Mouse (Mus musculus): ENCODE measurements around the gene Hnrnpl. TPM values are rescaled to one million over a fixed set of nuclear protein-coding genes. Genes with fewer than 3 reads are reported as not detected.
A peak's percentile ranks its signal among the peaks of the same experiment; 100 is the strongest.

Gene Hnrnpl
- total and polyA plus RNA-seq, 2 experiments from 2014 or later, result 171 to 259 TPM

DNA sequence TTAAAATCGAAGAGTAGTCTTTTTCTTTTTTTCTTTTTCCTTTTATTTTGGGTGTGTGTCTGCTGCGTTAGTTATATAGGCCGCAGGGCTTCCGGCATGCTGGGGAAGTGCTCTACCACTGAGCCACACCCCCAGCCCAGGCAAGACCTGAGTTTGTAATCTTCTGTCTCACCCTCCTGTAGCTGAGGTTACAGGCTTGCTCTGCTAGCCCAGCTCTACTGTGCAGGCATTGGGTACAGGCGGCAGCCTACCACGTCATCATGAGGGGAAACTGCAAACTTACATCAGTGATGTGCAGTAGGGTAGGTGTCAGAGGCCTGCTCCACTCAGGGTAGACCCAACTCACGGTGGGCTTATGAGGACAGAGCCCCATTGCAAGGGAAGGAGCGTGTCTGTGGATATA lies 27.1 kb upstream of the Hnrnpl start:
- WGBS, result 86% methylated on average over 8 of the region's 8 CpGs
- Histone ChIP-seq H3K4me2 (ENCODE audit: low read depth, low read length) (no peak overlapping the region; the same call in 1 of the 2 replicates), H3K9ac (replicated peaks; ENCODE audit: low read depth, low read length) (no peak overlapping the region), H3K9me3 (replicated peaks; ENCODE audit: control insufficient read depth, low read length) (no peaks in the 10 kb centered on the region), H3K4me3 (ENCODE audit: low read depth, low read length) (no peak overlapping the region), H3K4me1 (ENCODE audit: control insufficient read depth, insufficient read depth) (no peaks in the 10 kb centered on the region), H3K27ac (ENCODE audit: low read depth) (peak overlapping the region; percentile 56; the same call in 1 of the 2 replicates), H3K27me3 (ENCODE audit: control insufficient read depth, insufficient read depth, low read length) (no peaks in the 10 kb centered on the region), H3K36me3 (replicated peaks; ENCODE audit: control insufficient read depth, insufficient read depth, low read length) (peaks cover 37% of the 10 kb centered on the region)
- peak; percentile 14; the same call in 1 of the 2 replicates for ATAC-seq (ENCODE audit: insufficient read depth, low read depth)
- no peak for DNase-seq (ENCODE audit: low spot score)
- TF ChIP-seq EP300 (IDR thresholded peaks at IDR 0.05; ENCODE audit: low read depth) (no peak), CTCF (IDR thresholded peaks at IDR 0.05; ENCODE audit: low read depth) (no peak)

DNA sequence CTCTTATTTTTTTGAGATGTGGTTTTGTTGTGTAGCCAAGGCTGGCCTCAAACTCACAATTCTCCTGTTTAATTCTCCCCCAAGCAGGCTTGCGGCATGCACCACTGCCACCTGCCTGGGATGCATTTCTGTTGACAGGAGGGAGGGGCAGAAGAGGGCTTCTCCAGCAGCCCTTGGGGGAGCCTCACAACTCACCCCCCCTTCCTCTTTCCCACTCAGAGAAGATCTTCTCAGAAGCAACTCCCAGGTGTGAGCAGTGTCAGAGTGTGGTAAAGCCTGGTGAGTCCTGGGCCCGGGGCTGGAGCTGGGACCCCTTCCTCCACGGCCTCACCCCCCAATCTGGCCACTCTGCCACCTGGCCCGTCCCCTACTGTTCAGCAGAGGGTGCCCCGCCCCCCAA lies 23.2 kb upstream of the Hnrnpl start:
- Histone ChIP-seq H3K4me2 (ENCODE audit: low read depth, low read length) (no peak overlapping the region), H3K27me3 (ENCODE audit: control insufficient read depth, insufficient read depth, low read length) (no peaks in the 10 kb centered on the region), H3K36me3 (replicated peaks; ENCODE audit: control insufficient read depth, insufficient read depth, low read length) (peaks cover 38% of the 10 kb centered on the region), H3K4me1 (ENCODE audit: control insufficient read depth, insufficient read depth) (no peaks in the 10 kb centered on the region; the same call in 1 of the 2 replicates), H3K4me3 (ENCODE audit: low read depth, low read length) (no peak overlapping the region), H3K27ac (ENCODE audit: low read depth) (no peak overlapping the region), H3K9ac (replicated peaks; ENCODE audit: low read depth, low read length) (no peak overlapping the region), H3K9me3 (replicated peaks; ENCODE audit: control insufficient read depth, low read length) (no peaks in the 10 kb centered on the region)
- no peak for ATAC-seq (ENCODE audit: insufficient read depth, low read depth)
- DNase-seq (ENCODE audit: low spot score), result no peak
- TF ChIP-seq CTCF (IDR thresholded peaks at IDR 0.05; ENCODE audit: low read depth), result no peak
- WGBS, result 75% methylated on average over 5 of the region's 5 CpGs

DNA sequence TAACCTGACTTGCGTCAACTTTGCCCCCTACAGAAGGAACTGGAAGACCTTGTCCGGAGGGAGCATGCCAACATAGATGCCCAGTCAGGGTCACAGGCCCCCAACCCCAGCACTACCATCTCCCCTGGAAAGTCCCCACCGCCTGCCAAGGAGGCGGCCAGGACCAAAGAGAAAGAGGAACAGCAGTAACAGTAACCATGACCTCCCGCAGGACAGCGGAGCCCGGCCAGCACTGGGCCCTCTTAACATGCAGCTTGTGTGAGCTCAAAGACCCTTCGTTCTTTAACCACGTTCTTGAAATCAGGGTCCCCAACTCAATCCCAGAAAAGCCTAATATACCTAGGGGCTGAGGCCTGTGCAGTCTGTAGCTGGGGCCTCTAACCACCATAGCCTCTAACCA lies 20.5 kb upstream of the Hnrnpl start:
- 98% methylated on average over 9 of the region's 9 CpGs for WGBS
- TF ChIP-seq EP300 (IDR thresholded peaks at IDR 0.05; ENCODE audit: low read depth), result no peak
- TF ChIP-seq CTCF (IDR thresholded peaks at IDR 0.05; ENCODE audit: low read depth), result no peak
- DNase-seq (ENCODE audit: low spot score) (no peak), ATAC-seq (ENCODE audit: insufficient read depth, low read depth) (no peak)
- H3K4me3 ChIP-seq (ENCODE audit: low read depth, low read length), result no peak overlapping the region
- no peak overlapping the region for H3K27ac ChIP-seq (ENCODE audit: low read depth)
- H3K4me1 ChIP-seq (ENCODE audit: control insufficient read depth, insufficient read depth), result no peaks in the 10 kb centered on the region; the same call in 1 of the 2 replicates
- peaks cover 32% of the 10 kb centered on the region for H3K36me3 ChIP-seq (replicated peaks; ENCODE audit: control insufficient read depth, insufficient read depth, low read length)
- no peak overlapping the region for H3K4me2 ChIP-seq (ENCODE audit: low read depth, low read length)
- no peak overlapping the region for H3K9ac ChIP-seq (replicated peaks; ENCODE audit: low read depth, low read length)
- no peaks in the 10 kb centered on the region for H3K9me3 ChIP-seq (replicated peaks; ENCODE audit: control insufficient read depth, low read length)
- H3K27me3 ChIP-seq (ENCODE audit: control insufficient read depth, insufficient read depth, low read length), result no peaks in the 10 kb centered on the region

DNA sequence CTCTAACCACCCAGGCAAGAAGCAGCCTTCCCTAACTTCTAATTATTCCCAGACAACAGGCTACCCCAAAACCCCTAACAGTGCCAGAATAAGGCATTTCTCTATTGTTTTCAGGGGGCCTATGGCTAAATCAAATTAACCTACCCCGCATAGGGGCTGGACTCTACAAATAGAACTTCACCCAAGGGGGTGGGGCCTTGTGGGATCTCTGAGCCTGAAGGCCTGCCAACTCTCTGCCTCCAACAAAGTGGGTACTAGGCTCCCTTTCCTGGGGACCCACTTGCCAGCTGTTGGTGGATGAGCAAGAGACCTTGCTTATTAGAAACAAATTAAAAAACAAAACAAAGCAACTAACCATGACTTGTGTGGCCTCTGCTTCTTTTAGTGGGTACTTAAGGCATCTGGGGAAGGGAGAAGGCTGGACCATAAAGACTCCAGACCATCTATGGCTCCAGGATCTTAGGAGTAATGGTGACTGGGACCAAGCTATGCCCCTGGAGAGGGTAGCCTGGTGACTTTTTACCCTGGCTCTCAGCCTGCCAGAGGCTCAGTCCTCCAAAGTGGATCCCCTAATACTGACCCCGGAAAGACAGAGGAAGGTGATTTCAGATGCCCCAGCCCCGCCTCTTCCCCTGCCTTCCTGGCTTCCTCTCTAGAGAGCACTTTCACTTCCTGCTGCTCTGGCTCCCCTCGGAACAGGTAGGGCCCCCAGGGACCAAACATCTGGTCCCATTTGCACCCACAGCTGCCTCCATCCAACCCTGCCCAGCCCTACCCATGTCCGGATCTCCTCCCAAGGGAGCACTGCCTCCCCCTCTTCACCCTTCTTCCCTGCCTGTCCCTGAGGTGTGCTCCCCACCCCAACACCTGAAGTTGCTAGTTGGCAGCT lies 19.8 kb upstream of the Hnrnpl start, which contains the start of gene Rinl:
Gene Rinl, plus strand, starts transcription at position 663 of the 889 bp plus-strand sequence.
- WGBS, result 57% methylated on average over 5 of the region's 5 CpGs
- H3K4me1 ChIP-seq (ENCODE audit: control insufficient read depth, insufficient read depth), result no peaks in the 10 kb centered on the region; the same call in 1 of the 2 replicates
- H3K4me2 ChIP-seq (ENCODE audit: low read depth, low read length), result peak within 1 kb of the TSS; percentile 25; the same call in 1 of the 2 replicates
- peaks cover 25% of the 10 kb centered on the region for H3K36me3 ChIP-seq (replicated peaks; ENCODE audit: control insufficient read depth, insufficient read depth, low read length)
- no peaks in the 10 kb centered on the region for H3K9me3 ChIP-seq (replicated peaks; ENCODE audit: control insufficient read depth, low read length)
- DNase-seq (ENCODE audit: low spot score) (no peak), ATAC-seq (ENCODE audit: insufficient read depth, low read depth) (no peak)
- H3K4me3 ChIP-seq (ENCODE audit: low read depth, low read length), result peak within 1 kb of the TSS; percentile 11; the same call in 1 of the 2 replicates
- 0 out of 2 replicates have a peak within 1 kb of the TSS, but pooled peaks have one; percentile 15 for H3K9ac ChIP-seq (replicated peaks; ENCODE audit: low read depth, low read length)
- no peak within 1 kb of the TSS for H3K27ac ChIP-seq (ENCODE audit: low read depth)
- no peaks in the 10 kb centered on the region for H3K27me3 ChIP-seq (ENCODE audit: control insufficient read depth, insufficient read depth, low read length)
- TF ChIP-seq CTCF (IDR thresholded peaks at IDR 0.05; ENCODE audit: low read depth) (no peak), EP300 (IDR thresholded peaks at IDR 0.05; ENCODE audit: low read depth) (no peak)

DNA sequence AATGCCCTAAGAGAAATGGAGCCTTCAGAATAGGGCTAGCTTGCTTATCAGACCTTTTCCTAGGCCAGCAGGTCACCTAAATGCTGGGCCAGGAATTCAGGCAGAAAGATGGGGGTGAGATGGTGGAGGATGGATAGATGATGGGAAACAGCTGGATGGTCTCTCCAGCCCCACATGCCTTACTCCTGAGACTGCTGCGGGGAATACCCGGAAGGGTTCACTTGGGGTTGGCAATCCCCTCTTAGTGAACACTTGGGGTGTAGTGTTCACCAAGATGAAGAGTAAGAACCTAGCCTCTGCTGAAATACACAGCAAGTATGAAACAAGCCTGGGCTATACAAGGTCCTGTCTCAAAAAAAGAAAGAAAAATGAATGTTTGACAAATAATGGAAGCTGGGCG lies 19.1 kb upstream of the Hnrnpl start:
- H3K27ac ChIP-seq (ENCODE audit: low read depth), result no peak overlapping the region
- 77% methylated on average over 3 of the region's 3 CpGs for WGBS
- ATAC-seq (ENCODE audit: insufficient read depth, low read depth), result no peak

More for the DNA sequence above, 19.1 kb upstream of the Hnrnpl start:
- H3K9me3 ChIP-seq (replicated peaks; ENCODE audit: control insufficient read depth, low read length), result no peaks in the 10 kb centered on the region
- H3K4me3 ChIP-seq (ENCODE audit: low read depth, low read length), result peak overlapping the region; percentile 11; the same call in 1 of the 2 replicates
- H3K9ac ChIP-seq (replicated peaks; ENCODE audit: low read depth, low read length), result no peak overlapping the region
- no peaks in the 10 kb centered on the region for H3K27me3 ChIP-seq (ENCODE audit: control insufficient read depth, insufficient read depth, low read length)
- H3K4me2 ChIP-seq (ENCODE audit: low read depth, low read length), result peak overlapping the region; percentile 25; the same call in 1 of the 2 replicates
- no peak for DNase-seq (ENCODE audit: low spot score)
- peaks cover 18% of the 10 kb centered on the region for H3K36me3 ChIP-seq (replicated peaks; ENCODE audit: control insufficient read depth, insufficient read depth, low read length)
- no peak for TF ChIP-seq EP300 (IDR thresholded peaks at IDR 0.05; ENCODE audit: low read depth)
- no peak for TF ChIP-seq CTCF (IDR thresholded peaks at IDR 0.05; ENCODE audit: low read depth)
- H3K4me1 ChIP-seq (ENCODE audit: control insufficient read depth, insufficient read depth), result no peaks in the 10 kb centered on the region; the same call in 1 of the 2 replicates
